In genomic region chr15:3563473-3563872, GRCm38 (mm10) we compare ENCODE assay signal across 24 mouse cellular contexts. TPM values are rescaled to one million over a fixed set of nuclear protein-coding genes. Genes with fewer than 3 reads are reported as not detected.
DNase-seq lines count a peak whose midpoint lies in the region; ATAC-seq and TF ChIP-seq lines count a peak whose summit lies in the region.
"Had no signal": no experiment of that assay in that cellular context is flagged by ENCODE, and none has a peak within 500 bp of the region (broad histone marks: within the 10 kb centered on the region; RNA-seq: fewer than 3 reads in every experiment).

No protein-coding gene starts in this region.

- TF ChIP-seq POLR2A in kidney, adult 2 months (IDR thresholded peaks at IDR 0.05; ENCODE audit: low read depth, low read length) = no peak

- no peak overlapping the region for H3K4me2 ChIP-seq in forebrain, embryonic 15.5 days (replicated peaks)
- H3K4me2 ChIP-seq in heart, embryonic 13.5 days = no peak overlapping the region
- H3K4me2 ChIP-seq in intestine, embryonic 16.5 days (ENCODE audit: low read depth, low read length) = no peak overlapping the region
- no peak overlapping the region for H3K4me2 ChIP-seq in intestine, postnatal 0 days (replicated peaks; ENCODE audit: low read depth)
- no peak overlapping the region for H3K4me2 ChIP-seq in kidney, embryonic 16.5 days (replicated peaks; ENCODE audit: low read depth, low read length)
- H3K4me2 ChIP-seq: hindbrain, embryonic 15.5 days; intestine, embryonic 15.5 days had no signal

- 66% methylated on average over 1 of the region's 1 CpGs for WGBS in forebrain, embryonic 15.5 days
- WGBS in forebrain, embryonic 10.5 days = 94% methylated on average over 1 of the region's 1 CpGs
- WGBS in heart, embryonic 13.5 days = 67% methylated on average over 1 of the region's 1 CpGs
- WGBS in intestine, embryonic 16.5 days = 79% methylated on average over 1 of the region's 1 CpGs
- 93% methylated on average over 1 of the region's 1 CpGs for WGBS in intestine, postnatal 0 days
- WGBS in kidney, embryonic 16.5 days = 32% methylated on average over 1 of the region's 1 CpGs
- WGBS in kidney, adult 2 months = 85% methylated on average over 1 of the region's 1 CpGs

- no peak overlapping the region for H3K4me3 ChIP-seq in forebrain, embryonic 15.5 days
- no peak overlapping the region for H3K4me3 ChIP-seq in forebrain, embryonic 10.5 days
- no peak overlapping the region for H3K4me3 ChIP-seq in heart, embryonic 13.5 days
- H3K4me3 ChIP-seq in intestine, embryonic 16.5 days (ENCODE audit: low read length) = no peak overlapping the region
- no peak overlapping the region for H3K4me3 ChIP-seq in intestine, postnatal 0 days (ENCODE audit: low read depth, low read length)
- H3K4me3 ChIP-seq in kidney, embryonic 16.5 days (ENCODE audit: low read length) = no peak overlapping the region
- no peak overlapping the region for H3K4me3 ChIP-seq in kidney, adult 2 months (ENCODE audit: insufficient read depth, low read depth, low read length)
- H3K4me3 ChIP-seq: hindbrain, embryonic 15.5 days; intestine, embryonic 15.5 days had no signal

- TF ChIP-seq CTCF in intestine, postnatal 0 days (IDR thresholded peaks at IDR 0.05; ENCODE audit: low read depth) = no peak
- no peak for TF ChIP-seq CTCF in kidney, adult 2 months (conservative IDR thresholded peaks at IDR 0.05; ENCODE audit: insufficient read depth, insufficient read length, low read depth, low read length)

- no peak overlapping the region for H3K9ac ChIP-seq in forebrain, embryonic 15.5 days (replicated peaks)
- no peak overlapping the region for H3K9ac ChIP-seq in heart, embryonic 13.5 days
- H3K9ac ChIP-seq in intestine, embryonic 16.5 days (ENCODE audit: low read depth, low read length) = no peak overlapping the region
- H3K9ac ChIP-seq in intestine, postnatal 0 days (ENCODE audit: low read depth, low read length) = no peak overlapping the region
- no peak overlapping the region for H3K9ac ChIP-seq in kidney, embryonic 16.5 days (replicated peaks; ENCODE audit: low read length)
- H3K9ac ChIP-seq: hindbrain, embryonic 15.5 days; intestine, embryonic 15.5 days had no signal

- DNase-seq in forebrain, embryonic 10.5 days (ENCODE audit: extremely low spot score, low spot score) = no peak
- DNase-seq in heart, postnatal 14 days = no peak
- no peak for DNase-seq in kidney, adult 2 months
- DNase-seq: adrenal gland, postnatal 10 days; adrenal gland, postnatal 36 days; B cell, adult 2 months; cerebellum, adult 18-20 months; cerebellum, adult 9-10 months; cerebellum, postnatal 14 days; gastrocnemius, postnatal 10 days; gastrocnemius, postnatal 36 days; heart, postnatal 10 days; heart, postnatal 4 days; kidney, postnatal 10 days had no signal

- H3K27ac ChIP-seq in forebrain, embryonic 15.5 days (replicated peaks) = no peak overlapping the region
- H3K27ac ChIP-seq in forebrain, embryonic 10.5 days = no peak overlapping the region
- peak overlapping the region; percentile 54 for H3K27ac ChIP-seq in heart, embryonic 13.5 days (replicated peaks)
- H3K27ac ChIP-seq in intestine, embryonic 16.5 days (ENCODE audit: low read length) = 0 out of 2 replicates have a peak overlapping the region, but pooled peaks have one; percentile 41
- H3K27ac ChIP-seq in intestine, postnatal 0 days (ENCODE audit: low read depth, low read length) = no peak overlapping the region
- H3K27ac ChIP-seq in kidney, embryonic 16.5 days (ENCODE audit: low read length) = peak overlapping the region; percentile 24; the same call in 1 of the 2 replicates
- H3K27ac ChIP-seq in kidney, adult 2 months (ENCODE audit: insufficient read depth, low read depth, low read length) = no peak overlapping the region
- H3K27ac ChIP-seq: hindbrain, embryonic 15.5 days; intestine, embryonic 15.5 days had no signal

- peaks cover 12% of the 10 kb centered on the region; the same call in 1 of the 2 replicates for H3K4me1 ChIP-seq in forebrain, embryonic 15.5 days
- H3K4me1 ChIP-seq in forebrain, embryonic 10.5 days = no peaks in the 10 kb centered on the region
- H3K4me1 ChIP-seq in heart, embryonic 13.5 days = peaks cover 25% of the 10 kb centered on the region
- H3K4me1 ChIP-seq in intestine, embryonic 16.5 days (ENCODE audit: control insufficient read depth, insufficient read depth, low read length) = 0 out of 2 replicates have a peak, but pooled peaks cover 3% of the 10 kb centered on the region
- H3K4me1 ChIP-seq in intestine, postnatal 0 days (replicated peaks; ENCODE audit: control insufficient read depth, insufficient read depth, low read length) = no peaks in the 10 kb centered on the region
- H3K4me1 ChIP-seq in kidney, embryonic 16.5 days (ENCODE audit: insufficient read depth, low read length) = peaks cover 21% of the 10 kb centered on the region; the same call in 1 of the 2 replicates
- no peaks in the 10 kb centered on the region; the same call in 1 of the 2 replicates for H3K4me1 ChIP-seq in kidney, adult 2 months (ENCODE audit: control insufficient read depth, insufficient read depth, low read length)
- H3K4me1 ChIP-seq: hindbrain, embryonic 15.5 days had no signal

- H3K27me3 ChIP-seq in forebrain, embryonic 15.5 days = no peaks in the 10 kb centered on the region
- H3K27me3 ChIP-seq in forebrain, embryonic 10.5 days (ENCODE audit: poor library complexity, severe bottlenecking) = no peaks in the 10 kb centered on the region
- H3K27me3 ChIP-seq in heart, embryonic 13.5 days (replicated peaks) = no peaks in the 10 kb centered on the region
- no peaks in the 10 kb centered on the region for H3K27me3 ChIP-seq in intestine, embryonic 16.5 days (replicated peaks; ENCODE audit: control insufficient read depth, insufficient read depth, low read length)
- no peaks in the 10 kb centered on the region for H3K27me3 ChIP-seq in intestine, postnatal 0 days (replicated peaks; ENCODE audit: control insufficient read depth, insufficient read depth, low read length)
- no peaks in the 10 kb centered on the region for H3K27me3 ChIP-seq in kidney, embryonic 16.5 days (ENCODE audit: insufficient read depth, low read length)
- H3K27me3 ChIP-seq in kidney, adult 2 months (replicated peaks; ENCODE audit: control insufficient read depth, insufficient read depth, low read length) = no peaks in the 10 kb centered on the region
- H3K27me3 ChIP-seq: CH12.LX; hindbrain, embryonic 15.5 days; intestine, embryonic 15.5 days; Patski had no signal

- no peaks in the 10 kb centered on the region for H3K9me3 ChIP-seq in forebrain, embryonic 15.5 days
- H3K9me3 ChIP-seq in forebrain, embryonic 10.5 days = no peaks in the 10 kb centered on the region
- H3K9me3 ChIP-seq in heart, embryonic 13.5 days = no peaks in the 10 kb centered on the region
- no peaks in the 10 kb centered on the region for H3K9me3 ChIP-seq in intestine, embryonic 16.5 days (ENCODE audit: control insufficient read depth, low read length)
- no peaks in the 10 kb centered on the region for H3K9me3 ChIP-seq in intestine, postnatal 0 days (ENCODE audit: control insufficient read depth)
- H3K9me3 ChIP-seq in kidney, embryonic 16.5 days (ENCODE audit: low read length) = no peaks in the 10 kb centered on the region
- H3K9me3 ChIP-seq: G1E; hindbrain, embryonic 15.5 days; intestine, embryonic 15.5 days had no signal

- ATAC-seq in forebrain, embryonic 15.5 days (replicated peaks) = 0 out of 2 replicates have a peak, but pooled peaks have one; percentile 7
- ATAC-seq in heart, embryonic 13.5 days (ENCODE audit: extremely low read depth, insufficient number of reproducible peaks, low FRiP score, low TSS enrichment) = no peak
- no peak for ATAC-seq in intestine, embryonic 16.5 days
- ATAC-seq in intestine, postnatal 0 days = no peak
- ATAC-seq in kidney, embryonic 16.5 days (ENCODE audit: low FRiP score, low TSS enrichment) = peak; percentile 72; the same call in 1 of the 2 replicates
- ATAC-seq: intestine, embryonic 15.5 days; Patski had no signal

- no peaks in the 10 kb centered on the region for H3K36me3 ChIP-seq in forebrain, embryonic 15.5 days
- no peaks in the 10 kb centered on the region for H3K36me3 ChIP-seq in forebrain, embryonic 10.5 days (replicated peaks)
- peaks cover 35% of the 10 kb centered on the region for H3K36me3 ChIP-seq in heart, embryonic 13.5 days
- no peaks in the 10 kb centered on the region for H3K36me3 ChIP-seq in intestine, embryonic 16.5 days (ENCODE audit: control insufficient read depth, insufficient read depth, low read length)
- H3K36me3 ChIP-seq in intestine, postnatal 0 days (ENCODE audit: control insufficient read depth, insufficient read depth) = peaks cover 4% of the 10 kb centered on the region; the same call in 1 of the 2 replicates
- H3K36me3 ChIP-seq in kidney, embryonic 16.5 days (ENCODE audit: insufficient read depth, low read length) = 0 out of 2 replicates have a peak, but pooled peaks cover 4% of the 10 kb centered on the region
- peaks cover 6% of the 10 kb centered on the region for H3K36me3 ChIP-seq in kidney, adult 2 months (ENCODE audit: control insufficient read depth, insufficient read depth, low read length)
- H3K36me3 ChIP-seq: G1E; hindbrain, embryonic 15.5 days; intestine, embryonic 15.5 days had no signal

- intact Hi-C loops in heart, postnatal 14 days (cut with DNase I) = loop anchor here (5.0 kb wide), 1 partner anchor 41 kb away; no protein-coding TSS in a partner anchor

RNA-seq across cellular contexts. Expression of gene Ghr, which starts 19.8 kb away (rescaled TPM):
- polyA plus RNA-seq in forebrain, embryonic 15.5 days (2015; fragmentation: Nextera tagmentation; extraction: Ambion mirVana) = 4.9 and 6.3 TPM in 2 replicates
- polyA plus RNA-seq in forebrain, embryonic 10.5 days (2016; fragmentation: Nextera tagmentation; extraction: Ambion mirVana) = 5.7 and 6.3 TPM in 2 replicates
- 52.3 and 55.4 TPM in 2 replicates for polyA plus RNA-seq in heart, embryonic 13.5 days (2015; fragmentation: Nextera tagmentation; extraction: Ambion mirVana)
- total RNA-seq in heart, postnatal 14 days (2021) = 100 to 1,000 TPM; 134 to 141 TPM
- 96.5 and 109 TPM in 2 replicates for polyA plus RNA-seq in intestine, embryonic 16.5 days (2015; fragmentation: Nextera tagmentation; extraction: Ambion mirVana)
- polyA plus RNA-seq in intestine, postnatal 0 days (2015; fragmentation: Nextera tagmentation; extraction: Ambion mirVana) = 81.9 and 94.3 TPM in 2 replicates
- 68.4 and 74.8 TPM in 2 replicates for polyA plus RNA-seq in kidney, embryonic 16.5 days (2015; fragmentation: Nextera tagmentation; extraction: Ambion mirVana)
- polyA plus RNA-seq in kidney, adult 2 months (2012; rRNA removed) = 147 and 188 TPM in 2 replicates
- polyA plus RNA-seq: G1E had no signal

Comparison
In these comparisons a context has a peak if more than half of its experiments do, and no peak if none do; other contexts are left out.
1. H3K27ac ChIP-seq: peak in heart, embryonic 13.5 days (single experiment), intestine, embryonic 16.5 days (single experiment) and kidney, embryonic 16.5 days (single experiment); none in forebrain, embryonic 15.5 days (single experiment), forebrain, embryonic 10.5 days (single experiment), intestine, postnatal 0 days (single experiment) and kidney, adult 2 months (single experiment).
2. ATAC-seq: peak in forebrain, embryonic 15.5 days (single experiment) and kidney, embryonic 16.5 days (single experiment); none in heart, embryonic 13.5 days (single experiment), intestine, embryonic 16.5 days (single experiment) and intestine, postnatal 0 days (single experiment).